Mouse (Mus musculus) thymus, postnatal 36 days (tissue): Measurements from ENCODE around the gene Trmt1.
"Not testable (repeated sequence)": the region's sequence is repeated elsewhere in the genome, so short reads cannot be mapped to it uniquely, and the experiment has no call there.

ENCODE experiments used
- DNase-seq, 2 experiments: peaks; one replicate each; pipeline ENCODE4 v3.0.0; 2022; ENCODE audit warnings: mixed read lengths in 2 of 2

Gene Trmt1

DNA sequence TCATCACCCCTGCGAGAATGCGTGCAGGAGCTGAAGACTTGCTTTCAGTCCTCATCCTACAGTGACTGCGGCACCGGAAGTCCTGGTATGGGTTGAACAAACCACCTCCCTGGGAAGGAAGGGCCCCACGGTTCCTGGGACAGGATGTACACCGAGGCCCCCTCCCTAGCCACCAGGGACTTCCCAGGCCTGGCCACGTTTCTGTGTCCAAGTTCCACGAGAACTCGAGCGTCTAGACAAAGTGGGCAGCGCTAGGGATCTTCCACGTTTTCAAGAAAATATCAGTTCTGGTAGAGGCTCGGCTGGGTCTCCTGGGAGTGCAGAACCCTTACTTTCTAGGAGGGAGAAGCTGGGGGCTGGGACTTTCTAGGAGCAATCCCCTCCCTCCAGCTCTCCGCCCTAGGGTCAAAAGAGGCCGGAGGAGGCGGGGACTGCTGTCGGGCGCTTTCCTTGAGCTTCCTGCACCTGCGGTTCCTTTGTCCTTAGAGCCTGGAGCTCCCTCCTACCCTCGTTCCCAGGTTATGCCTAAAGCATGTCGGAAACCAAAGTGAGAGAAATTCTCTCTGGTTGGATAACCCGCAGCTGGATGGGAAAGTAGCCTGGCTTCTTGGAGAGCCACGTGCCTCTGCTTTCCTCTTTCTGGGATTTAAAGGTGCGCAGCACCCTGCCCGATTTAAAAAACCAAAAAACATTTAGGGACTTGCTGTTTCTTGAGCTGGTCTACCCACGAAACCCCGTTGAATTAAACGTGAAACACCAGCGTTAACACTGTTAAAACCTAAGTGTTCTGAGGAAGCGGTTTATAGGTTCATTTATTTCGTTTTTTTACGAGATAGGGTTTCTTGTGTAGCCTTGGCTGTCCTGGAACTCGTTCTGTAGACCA, 25.9 kb upstream of the Trmt1 start:
- DNase-seq: peak; percentile 77 to 85

DNA sequence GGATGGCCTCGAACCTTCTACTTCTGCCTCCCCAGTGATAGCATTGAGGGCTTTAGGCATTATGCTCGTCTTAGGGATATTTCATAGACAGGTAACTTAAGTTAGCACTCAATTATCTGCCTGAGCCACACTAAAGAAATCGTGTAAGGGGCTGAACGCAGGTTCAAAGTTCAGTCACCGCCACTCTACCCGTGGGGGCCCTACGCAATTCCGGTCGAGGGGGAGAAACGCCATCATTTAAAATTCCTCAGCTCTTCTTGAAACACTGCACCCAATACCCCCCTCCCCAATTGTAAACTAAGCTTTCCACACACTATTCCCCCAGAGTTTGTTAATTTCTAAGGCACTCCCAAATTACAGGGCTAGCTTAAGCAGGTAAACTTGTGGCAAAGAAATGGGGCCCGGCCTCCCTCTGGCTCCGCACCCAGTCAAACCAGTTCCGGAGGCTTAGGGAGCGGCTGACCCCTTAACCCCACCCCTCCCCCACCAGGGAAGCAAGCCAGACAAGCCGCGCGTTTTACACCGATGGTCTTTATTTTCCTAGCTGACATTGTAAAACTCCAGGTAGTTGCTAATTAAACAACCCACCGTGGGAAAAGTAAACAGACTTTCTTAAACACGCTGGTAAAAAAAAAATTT, 25.2 kb upstream of the Trmt1 start:
- peak; percentile 39 to 51 for DNase-seq

DNA sequence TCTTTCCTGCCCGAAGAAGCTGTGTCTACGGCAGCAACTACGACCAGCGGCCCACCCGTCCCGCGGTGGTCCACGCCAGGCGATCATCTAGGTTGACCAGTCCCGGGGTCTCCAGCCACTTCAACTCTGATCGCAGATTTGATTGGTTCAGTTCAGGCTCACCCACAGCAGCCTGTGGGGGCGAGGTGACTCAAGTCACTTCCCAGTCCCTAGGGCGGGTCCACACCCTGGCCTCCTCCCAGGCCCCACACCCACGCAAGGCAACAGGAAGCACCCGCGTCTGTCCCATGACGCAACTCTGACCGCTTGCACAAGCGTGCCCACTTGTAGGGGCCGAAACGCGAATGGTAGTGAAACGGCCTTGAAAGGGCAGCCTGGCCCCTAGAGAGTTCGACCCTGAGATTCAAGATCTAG, 24.6 kb upstream of the Trmt1 start:
- DNase-seq: peak; percentile 72 to 81

GRCm38 (mm10) chr8:84661961-84662571, 24.0 kb upstream of the Trmt1 start:
- peak; percentile 69 to 76 for DNase-seq

- peak; percentile 89 to 91 for DNase-seq
Observed at GRCm38 (mm10) chr8:84662581-84663065, 23.5 kb upstream of the Trmt1 start, which contains the start of gene Ier2. Ier2 (minus strand) TSS chr8:84662852.

DNA sequence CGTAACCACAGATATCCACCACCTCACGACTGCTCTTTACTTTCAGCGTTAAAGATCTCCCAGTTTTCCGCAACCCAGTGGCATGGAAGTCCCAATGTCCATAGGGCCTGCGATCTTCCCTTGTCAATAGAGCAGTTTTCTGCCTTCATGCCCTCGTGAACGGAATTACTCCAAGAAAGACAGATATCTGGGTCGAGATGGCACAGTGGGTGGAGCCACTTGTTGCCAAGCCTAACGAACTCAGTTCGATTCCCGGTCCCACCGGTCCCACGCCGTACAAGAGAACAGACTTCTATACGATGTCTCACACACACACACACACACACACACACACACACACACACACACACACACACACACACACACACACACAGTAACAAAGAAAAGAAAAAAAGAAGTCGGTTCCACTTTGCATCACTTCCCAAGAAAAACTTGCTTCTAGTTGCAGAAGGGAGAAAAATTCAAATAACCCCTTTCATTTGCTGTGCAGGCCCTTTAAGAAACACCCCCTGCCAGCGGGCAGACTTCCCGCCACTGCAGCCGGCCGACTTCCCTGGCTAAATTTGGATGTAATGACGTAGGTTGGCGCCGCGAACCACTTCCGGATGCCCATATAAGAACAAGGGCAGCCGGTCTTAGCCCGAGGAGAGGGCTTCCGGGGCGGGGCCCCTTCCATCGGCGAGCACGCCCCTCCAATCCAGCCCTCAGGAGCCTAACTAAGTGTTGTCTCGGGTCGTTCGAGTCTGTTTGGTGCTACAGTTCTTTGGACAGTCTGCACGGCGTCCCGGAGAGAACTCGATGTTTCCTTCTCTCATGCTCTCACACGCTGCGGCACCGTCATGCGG, 22.4 kb upstream of the Trmt1 start:
- DNase-seq: peak; percentile 91 to 94

- peak; percentile 73 to 79 for DNase-seq
Observed at GRCm38 (mm10) chr8:84664566-84665384, 21.3 kb upstream of the Trmt1 start.

DNA sequence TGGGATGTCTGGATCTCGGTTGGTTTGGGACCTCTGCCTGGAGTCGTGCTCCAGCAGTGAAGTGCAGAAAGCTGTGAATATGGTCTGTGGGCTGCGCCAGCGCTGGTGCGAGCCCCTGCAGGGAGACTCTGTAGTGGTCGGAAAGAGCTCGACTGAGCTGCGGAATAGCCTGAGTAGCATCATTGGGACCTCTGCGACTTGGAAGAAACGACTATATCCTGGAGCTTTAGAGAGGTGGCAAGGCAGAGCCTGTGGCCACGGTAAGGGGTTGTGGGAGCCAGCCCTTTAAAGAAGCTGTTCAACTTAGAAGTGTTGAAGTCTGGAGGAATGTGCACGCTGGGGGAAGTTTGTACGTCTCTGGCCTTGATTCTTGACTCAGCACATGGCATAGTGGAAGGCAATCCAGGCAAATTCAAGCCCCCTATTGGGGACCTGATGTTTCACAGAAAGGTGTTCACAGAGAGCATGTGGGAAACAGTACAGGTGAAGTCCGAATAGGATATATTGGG, 20.7 kb upstream of the Trmt1 start:
- no peak for DNase-seq

DNA sequence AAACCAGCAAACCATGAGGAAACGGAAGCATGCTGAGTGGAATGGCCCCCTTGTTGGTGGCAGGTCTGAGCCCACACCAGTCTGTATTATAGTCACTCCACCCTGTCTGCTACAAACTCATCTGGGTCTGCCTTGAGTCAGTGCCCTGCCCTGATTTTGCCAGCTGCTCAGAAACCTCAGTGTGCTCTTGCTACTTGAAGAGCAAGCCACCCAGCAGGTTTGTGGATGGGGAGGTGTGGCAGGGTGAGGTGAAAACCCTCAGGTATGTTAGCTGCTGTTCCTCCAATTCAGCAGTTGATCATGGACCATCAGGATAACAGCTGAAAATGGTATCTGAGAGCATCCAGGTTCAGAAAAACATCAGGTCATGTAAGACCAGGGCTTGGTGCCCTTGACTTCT, 18.0 kb upstream of the Trmt1 start:
- DNase-seq: no peak

GRCm38 (mm10) chr8:84668731-84669485, 17.2 kb upstream of the Trmt1 start:
- DNase-seq: no peak

- DNase-seq: not testable (repeated sequence)
Observed at GRCm38 (mm10) chr8:84670295-84671006, 15.7 kb upstream of the Trmt1 start.

- DNase-seq: no peak
Observed at GRCm38 (mm10) chr8:84677305-84677704, 8.8 kb upstream of the Trmt1 start.

GRCm38 (mm10) chr8:84681476-84681875, 4.6 kb upstream of the Trmt1 start:
- DNase-seq: no peak

DNA sequence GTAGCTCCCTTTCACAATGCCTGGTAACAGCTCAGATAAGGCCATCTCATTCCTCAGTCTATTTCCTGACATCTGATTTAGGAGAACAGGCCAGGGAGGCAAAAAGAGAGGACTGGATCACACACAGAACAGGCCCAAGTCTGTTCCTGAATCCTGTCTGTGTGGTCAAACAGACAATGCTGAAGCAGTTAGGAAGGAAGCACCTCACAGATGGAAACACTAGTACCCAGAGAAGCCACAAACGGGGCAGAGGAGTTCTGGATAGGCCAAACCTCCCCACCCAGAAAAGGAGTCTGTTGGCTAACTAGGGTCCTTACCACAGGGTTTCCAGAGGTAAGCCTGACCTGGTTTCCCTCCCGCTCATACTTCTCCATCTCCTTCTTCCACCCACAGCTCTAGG, 3.9 kb upstream of the Trmt1 start:
- DNase-seq: no peak

GRCm38 (mm10) chr8:84684537-84684936, 1.6 kb upstream of the Trmt1 start:
- DNase-seq: no peak

DNA sequence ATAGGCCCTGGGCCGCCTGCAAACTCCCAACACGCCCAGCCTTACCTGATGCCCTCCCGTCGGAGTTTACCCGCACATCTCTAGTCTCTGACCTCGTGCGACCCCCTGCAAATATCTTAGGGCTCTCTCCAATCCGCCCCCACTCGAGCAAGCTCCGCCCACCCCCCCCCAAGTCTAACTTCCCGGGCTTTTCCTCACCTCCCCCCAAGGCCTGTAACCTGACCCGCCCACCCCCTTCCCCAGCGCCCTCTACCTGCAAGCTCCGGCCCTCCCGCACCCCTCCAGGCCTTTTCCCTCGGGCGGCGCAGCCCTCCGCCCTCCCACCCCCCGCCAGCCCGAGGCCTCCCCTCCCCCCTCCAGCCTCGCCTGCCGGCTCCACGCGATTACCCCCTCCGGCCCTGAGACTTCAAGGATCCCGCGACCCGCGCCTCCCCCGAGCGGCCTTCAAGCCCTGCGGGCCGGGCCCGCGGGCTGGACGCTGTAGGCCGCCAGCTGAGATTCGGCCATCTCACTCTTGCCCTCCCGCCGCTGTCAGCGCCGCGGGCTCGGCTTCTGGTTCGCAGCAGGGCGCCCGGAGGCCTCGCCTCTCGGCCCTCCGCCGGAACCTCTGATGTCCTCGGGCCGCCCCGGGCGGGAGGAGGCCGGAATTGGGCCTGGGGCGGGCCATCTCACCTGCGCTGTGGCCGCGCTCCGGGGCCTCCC, 1.0 kb downstream of the Trmt1 start:
- DNase-seq: peak; percentile 44 to 59

GRCm38 (mm10) chr8:84687705-84688100, 1.6 kb downstream of the Trmt1 start, which contains the start of gene Nacc1:
Nacc1 (minus strand) TSS chr8:84687862.
- peak; percentile 84 to 89 for DNase-seq

- DNase-seq: peak; percentile 80 to 82
Observed at GRCm38 (mm10) chr8:84689091-84689915, 3.2 kb downstream of the Trmt1 start.
